Mouse (Mus musculus): ENCODE results near the gene Flt3. TPM values are rescaled to one million over a fixed set of nuclear protein-coding genes. Genes with fewer than 3 reads are reported as not detected.

Gene Flt3
- polyA plus RNA-seq, 1 experiment from 2014 or later, result 0.09 TPM

GRCm38 (mm10) chr5:147302746-147303400 is 97.4 kb downstream of the Flt3 start:
- H3K4me3 ChIP-seq, result no peak overlapping the region
- peaks cover 98% of the 10 kb centered on the region for H3K27me3 ChIP-seq
- no peaks in the 10 kb centered on the region for H3K36me3 ChIP-seq
- H3K4me1 ChIP-seq, result peaks cover 17% of the 10 kb centered on the region
- no peak for ATAC-seq (replicated peaks)
- H3K9ac ChIP-seq (replicated peaks), result no peak overlapping the region
- H3K4me2 ChIP-seq (replicated peaks), result no peak overlapping the region
- WGBS, result 4% methylated on average over 13 of the region's 13 CpGs
- H3K27ac ChIP-seq (replicated peaks), result no peak overlapping the region
- no peaks in the 10 kb centered on the region for H3K9me3 ChIP-seq

- no peak for ATAC-seq (replicated peaks)
- H3K27me3 ChIP-seq, result peaks cover 98% of the 10 kb centered on the region
- H3K4me3 ChIP-seq, result no peak overlapping the region
- no peak overlapping the region for H3K27ac ChIP-seq (replicated peaks)
- no peak overlapping the region for H3K9ac ChIP-seq (replicated peaks)
- no peak overlapping the region for H3K4me2 ChIP-seq (replicated peaks)
- 1% methylated on average over 8 of the region's 8 CpGs for WGBS
- peaks cover 17% of the 10 kb centered on the region for H3K4me1 ChIP-seq
- no peaks in the 10 kb centered on the region for H3K9me3 ChIP-seq
- no peaks in the 10 kb centered on the region for H3K36me3 ChIP-seq
Observed at GRCm38 (mm10) chr5:147302141-147302540, 98.1 kb downstream of the Flt3 start.

GRCm38 (mm10) chr5:147301781-147302070 is 98.6 kb downstream of the Flt3 start:
- Histone ChIP-seq H3K9me3 (no peaks in the 10 kb centered on the region), H3K36me3 (no peaks in the 10 kb centered on the region), H3K4me2 (replicated peaks) (no peak overlapping the region), H3K27ac (replicated peaks) (no peak overlapping the region), H3K4me3 (no peak overlapping the region), H3K27me3 (peaks cover 98% of the 10 kb centered on the region), H3K4me1 (peaks cover 17% of the 10 kb centered on the region), H3K9ac (replicated peaks) (no peak overlapping the region)
- no peak for ATAC-seq (replicated peaks)
- under 1% methylated on average over 10 of the region's 10 CpGs for WGBS

GRCm38 (mm10) chr5:147300917-147301780 is 99.1 kb downstream of the Flt3 start:
- H3K36me3 ChIP-seq, result no peaks in the 10 kb centered on the region
- peaks cover 96% of the 10 kb centered on the region for H3K27me3 ChIP-seq
- under 1% methylated on average over 21 of the region's 21 CpGs for WGBS
- H3K9me3 ChIP-seq, result no peaks in the 10 kb centered on the region
- ATAC-seq (replicated peaks), result no peak
- no peak overlapping the region for H3K27ac ChIP-seq (replicated peaks)
- H3K4me2 ChIP-seq (replicated peaks), result no peak overlapping the region
- no peak overlapping the region for H3K9ac ChIP-seq (replicated peaks)
- peaks cover 12% of the 10 kb centered on the region for H3K4me1 ChIP-seq
- H3K4me3 ChIP-seq, result no peak overlapping the region

GRCm38 (mm10) chr5:147300001-147300363 is 100.3 kb downstream of the Flt3 start:
- H3K4me2 ChIP-seq (replicated peaks), result no peak overlapping the region
- H3K36me3 ChIP-seq, result no peaks in the 10 kb centered on the region
- H3K9me3 ChIP-seq, result no peaks in the 10 kb centered on the region
- no peak overlapping the region for H3K9ac ChIP-seq (replicated peaks)
- 0% methylated on average over 4 of the region's 4 CpGs for WGBS
- peaks cover 94% of the 10 kb centered on the region for H3K27me3 ChIP-seq
- H3K4me1 ChIP-seq, result peaks cover 9% of the 10 kb centered on the region
- no peak overlapping the region for H3K27ac ChIP-seq (replicated peaks)
- no peak for ATAC-seq (replicated peaks)
- no peak overlapping the region for H3K4me3 ChIP-seq

GRCm38 (mm10) chr5:147299255-147300000 is 100.9 kb downstream of the Flt3 start:
- Histone ChIP-seq H3K36me3 (no peaks in the 10 kb centered on the region), H3K4me3 (no peak overlapping the region), H3K27ac (replicated peaks) (no peak overlapping the region), H3K9ac (replicated peaks) (no peak overlapping the region), H3K4me2 (replicated peaks) (no peak overlapping the region), H3K9me3 (no peaks in the 10 kb centered on the region), H3K27me3 (peaks cover 94% of the 10 kb centered on the region), H3K4me1 (peaks cover 3% of the 10 kb centered on the region)
- WGBS, result under 1% methylated on average over 41 of the region's 41 CpGs
- ATAC-seq (replicated peaks), result no peak

- Histone ChIP-seq H3K27ac (replicated peaks) (no peak overlapping the region), H3K9ac (replicated peaks) (no peak overlapping the region), H3K36me3 (no peaks in the 10 kb centered on the region), H3K4me2 (replicated peaks) (no peak overlapping the region), H3K27me3 (peaks cover 94% of the 10 kb centered on the region), H3K4me1 (0 out of 2 replicates have a peak, but pooled peaks cover 2% of the 10 kb centered on the region), H3K9me3 (no peaks in the 10 kb centered on the region), H3K4me3 (no peak overlapping the region)
- ATAC-seq (replicated peaks), result no peak
- WGBS, result 67% methylated on average over 5 of the region's 5 CpGs
Observed at GRCm38 (mm10) chr5:147297249-147297648, 103.0 kb downstream of the Flt3 start.

- no peak overlapping the region for H3K9ac ChIP-seq (replicated peaks)
Observed at GRCm38 (mm10) chr5:147294121-147294520, 106.2 kb downstream of the Flt3 start.

GRCm38 (mm10) chr5:147293127-147293910 is 107.0 kb downstream of the Flt3 start:
- H3K4me3 ChIP-seq, result no peak overlapping the region
- no peak overlapping the region for H3K27ac ChIP-seq (replicated peaks)
- 22% methylated on average over 18 of the region's 18 CpGs for WGBS
- H3K4me2 ChIP-seq (replicated peaks), result no peak overlapping the region
- no peak overlapping the region for H3K9ac ChIP-seq (replicated peaks)
- H3K4me1 ChIP-seq, result 0 out of 2 replicates have a peak, but pooled peaks cover 2% of the 10 kb centered on the region
- H3K36me3 ChIP-seq, result no peaks in the 10 kb centered on the region
- no peaks in the 10 kb centered on the region for H3K9me3 ChIP-seq
- peak; percentile 51 for ATAC-seq (replicated peaks)
- H3K27me3 ChIP-seq, result peaks cover 73% of the 10 kb centered on the region

More at GRCm38 (mm10) chr5:147294121-147294520, 106.2 kb downstream of the Flt3 start:
- H3K4me3 ChIP-seq, result no peak overlapping the region
- no peak overlapping the region for H3K27ac ChIP-seq (replicated peaks)
- no peaks in the 10 kb centered on the region for H3K9me3 ChIP-seq
- 0 out of 2 replicates have a peak, but pooled peaks cover 2% of the 10 kb centered on the region for H3K4me1 ChIP-seq
- H3K36me3 ChIP-seq, result no peaks in the 10 kb centered on the region
- peaks cover 80% of the 10 kb centered on the region for H3K27me3 ChIP-seq
- H3K4me2 ChIP-seq (replicated peaks), result no peak overlapping the region
- WGBS, result 14% methylated on average over 20 of the region's 20 CpGs
- no peak for ATAC-seq (replicated peaks)

- Histone ChIP-seq H3K9me3 (no peaks in the 10 kb centered on the region), H3K27ac (replicated peaks) (no peak overlapping the region), H3K27me3 (peaks cover 66% of the 10 kb centered on the region), H3K4me1 (0 out of 2 replicates have a peak, but pooled peaks cover 2% of the 10 kb centered on the region), H3K36me3 (no peaks in the 10 kb centered on the region), H3K4me2 (replicated peaks) (no peak overlapping the region), H3K4me3 (no peak overlapping the region), H3K9ac (replicated peaks) (no peak overlapping the region)
- no peak for ATAC-seq (replicated peaks)
- WGBS, result 51% methylated on average over 13 of the region's 13 CpGs
Observed at GRCm38 (mm10) chr5:147292506-147293120, 107.7 kb downstream of the Flt3 start.

- no peaks in the 10 kb centered on the region for H3K9me3 ChIP-seq
- ATAC-seq (replicated peaks), result no peak
- H3K9ac ChIP-seq (replicated peaks), result no peak overlapping the region
- H3K4me1 ChIP-seq, result 0 out of 2 replicates have a peak, but pooled peaks cover 2% of the 10 kb centered on the region
- no peaks in the 10 kb centered on the region for H3K36me3 ChIP-seq
- H3K27ac ChIP-seq (replicated peaks), result no peak overlapping the region
- no peak overlapping the region for H3K4me3 ChIP-seq
- H3K27me3 ChIP-seq, result peaks cover 59% of the 10 kb centered on the region
- H3K4me2 ChIP-seq (replicated peaks), result no peak overlapping the region
- 45% methylated on average over 16 of the region's 16 CpGs for WGBS
Observed at GRCm38 (mm10) chr5:147291764-147292505, 108.4 kb downstream of the Flt3 start.

Data from forebrain, embryonic 15.5 days (tissue).